Mouse (Mus musculus) hindbrain, embryonic 13.5 days (tissue): ENCODE data around the gene Manf. TPM values are rescaled to one million over a fixed set of nuclear protein-coding genes. Genes with fewer than 3 reads are reported as not detected.
A peak's percentile ranks its signal among the peaks of the same experiment; 100 is the strongest.

ENCODE experiments used
- ATAC-seq: fragments of 200-750 bp; cut with Nextera tagmentation; 2 replicates; pipeline ENCODE4 v1.8.0; 2017; ENCODE audit warnings: moderate TSS enrichment; ENCODE audit not compliant: low FRiP score
- H3K27ac ChIP-seq: fragments of 300-500 bp; sonication (generic); 2 replicates; pipeline ENCODE4 v1.5.1; 2015; ENCODE audit warnings: inconsistent platforms, mild to moderate bottlenecking, moderate library complexity
- H3K27me3 ChIP-seq: fragments of 300-500 bp; sonication (generic); 2 replicates; pipeline ENCODE4 v1.6.1; 2015; ENCODE audit warnings: mild to moderate bottlenecking, inconsistent platforms
- H3K36me3 ChIP-seq: fragments of 300-500 bp; sonication (generic); 2 replicates; pipeline ENCODE4 v1.6.1; 2015; ENCODE audit warnings: mild to moderate bottlenecking, inconsistent platforms
- H3K4me1 ChIP-seq: fragments of 300-500 bp; sonication (generic); replicated peaks from 2 replicates; pipeline ENCODE4 v1.6.1; 2015; ENCODE audit warnings: inconsistent platforms
- H3K4me2 ChIP-seq: fragments of 300-500 bp; sonication (generic); 2 replicates; pipeline ENCODE4 v1.6.1; 2015; ENCODE audit warnings: inconsistent platforms, mild to moderate bottlenecking, moderate library complexity
- H3K4me3 ChIP-seq: fragments of 300-500 bp; sonication (generic); 2 replicates; pipeline ENCODE4 v1.5.1; 2015; ENCODE audit warnings: mild to moderate bottlenecking, inconsistent platforms
- H3K9ac ChIP-seq: fragments of 300-500 bp; sonication (generic); 2 replicates; pipeline ENCODE4 v1.6.1; 2015; ENCODE audit warnings: mild to moderate bottlenecking, inconsistent platforms
- H3K9me3 ChIP-seq: fragments of 300-500 bp; sonication (generic); 2 replicates; pipeline ENCODE4 v1.6.1; 2016; ENCODE audit warnings: inconsistent platforms
- WGBS: fragments of 180-500 bp; shearing (Covaris S2); methylation state at CpG from one replicate; pipeline ENCODE4 v1.1.7; 2015; 5-methylcytosine and 5-hydroxymethylcytosine counted together
- polyA plus RNA-seq: library from polyadenylated mRNA; unstranded; fragments of >200 nt; fragmentation: Nextera tagmentation; extraction: Ambion mirVana; gene quantifications from 2 replicates; pipeline ENCODE4 v1.2.1, GENCODE M21; 2015

Gene Manf
- 174 and 190 TPM in 2 replicates for polyA plus RNA-seq

- peak; percentile 99 for ATAC-seq
- under 1% methylated on average over 59 of the region's 59 CpGs for WGBS
- peaks cover 51% of the 10 kb centered on the region for H3K36me3 ChIP-seq
These were observed at the start of gene Manf for GRCm38 (mm10) chr9:106891829-106892551. Gene Manf, minus strand, starts transcription at chr9:106891979.

GRCm38 (mm10) chr9:106934998-106935397, 43.2 kb upstream of the Manf start:
- 92% methylated on average over 1 of the region's 1 CpGs for WGBS
- H3K4me1 ChIP-seq: no peaks in the 10 kb centered on the region
- H3K9ac ChIP-seq: no peak overlapping the region
- peaks cover 63% of the 10 kb centered on the region for H3K36me3 ChIP-seq
- H3K4me2 ChIP-seq: no peak overlapping the region
- ATAC-seq: no peak
- H3K9me3 ChIP-seq: no peaks in the 10 kb centered on the region
- H3K27ac ChIP-seq: no peak overlapping the region
- no peaks in the 10 kb centered on the region for H3K27me3 ChIP-seq
- no peak overlapping the region for H3K4me3 ChIP-seq

More at GRCm38 (mm10) chr9:106891829-106892551, at the start of gene Manf:
- peaks cover 48% of the 10 kb centered on the region for H3K4me1 ChIP-seq
- peak within 1 kb of the TSS; percentile 96 for H3K9ac ChIP-seq
- H3K4me2 ChIP-seq: peak within 1 kb of the TSS; percentile 83
- H3K4me3 ChIP-seq: peak within 1 kb of the TSS; percentile 86
- no peaks in the 10 kb centered on the region for H3K9me3 ChIP-seq
- H3K27me3 ChIP-seq: no peaks in the 10 kb centered on the region
- peak within 1 kb of the TSS; percentile 93 for H3K27ac ChIP-seq

GRCm38 (mm10) chr9:106914878-106915277, 23.1 kb upstream of the Manf start:
- H3K27me3 ChIP-seq: no peaks in the 10 kb centered on the region
- H3K9me3 ChIP-seq: no peaks in the 10 kb centered on the region
- no peak overlapping the region for H3K4me3 ChIP-seq
- no peak for ATAC-seq
- no peak overlapping the region for H3K9ac ChIP-seq
- no peak overlapping the region for H3K27ac ChIP-seq
- H3K4me1 ChIP-seq: no peaks in the 10 kb centered on the region
- WGBS: 92% methylated on average over 6 of the region's 6 CpGs
- no peak overlapping the region for H3K4me2 ChIP-seq
- peaks cover 29% of the 10 kb centered on the region for H3K36me3 ChIP-seq

- Histone ChIP-seq H3K27me3 (no peaks in the 10 kb centered on the region), H3K9ac (no peak overlapping the region), H3K9me3 (no peaks in the 10 kb centered on the region), H3K27ac (no peak overlapping the region), H3K4me2 (no peak overlapping the region), H3K36me3 (peaks cover 31% of the 10 kb centered on the region), H3K4me3 (no peak overlapping the region), H3K4me1 (no peaks in the 10 kb centered on the region)
- no peak for ATAC-seq
- 33% methylated on average over 1 of the region's 1 CpGs for WGBS
These were observed 22.0 kb upstream of the Manf start for GRCm38 (mm10) chr9:106913759-106914158.

- Histone ChIP-seq H3K9me3 (no peaks in the 10 kb centered on the region), H3K27ac (no peak overlapping the region), H3K4me1 (no peaks in the 10 kb centered on the region), H3K27me3 (no peaks in the 10 kb centered on the region), H3K36me3 (peaks cover 49% of the 10 kb centered on the region), H3K4me2 (no peak overlapping the region), H3K4me3 (no peak overlapping the region), H3K9ac (no peak overlapping the region)
- no peak for ATAC-seq
- 85% methylated on average over 1 of the region's 1 CpGs for WGBS
These were observed 19.8 kb upstream of the Manf start for GRCm38 (mm10) chr9:106911624-106912023.

GRCm38 (mm10) chr9:106908715-106909114, 16.9 kb upstream of the Manf start:
- H3K9me3 ChIP-seq: no peaks in the 10 kb centered on the region
- no peaks in the 10 kb centered on the region for H3K27me3 ChIP-seq
- H3K4me1 ChIP-seq: no peaks in the 10 kb centered on the region
- H3K9ac ChIP-seq: no peak overlapping the region
- H3K4me3 ChIP-seq: no peak overlapping the region
- 66% methylated on average over 5 of the region's 5 CpGs for WGBS
- H3K4me2 ChIP-seq: no peak overlapping the region
- ATAC-seq: no peak
- no peak overlapping the region for H3K27ac ChIP-seq
- peaks cover 50% of the 10 kb centered on the region for H3K36me3 ChIP-seq

GRCm38 (mm10) chr9:106908174-106908573, 16.4 kb upstream of the Manf start:
- H3K9me3 ChIP-seq: no peaks in the 10 kb centered on the region
- H3K27ac ChIP-seq: no peak overlapping the region
- no peaks in the 10 kb centered on the region for H3K27me3 ChIP-seq
- no peak overlapping the region for H3K9ac ChIP-seq
- no peaks in the 10 kb centered on the region for H3K4me1 ChIP-seq
- no peak for ATAC-seq
- WGBS: 85% methylated on average over 3 of the region's 3 CpGs
- H3K36me3 ChIP-seq: peaks cover 50% of the 10 kb centered on the region
- no peak overlapping the region for H3K4me2 ChIP-seq
- no peak overlapping the region for H3K4me3 ChIP-seq

- Histone ChIP-seq H3K9me3 (no peaks in the 10 kb centered on the region), H3K9ac (no peak overlapping the region), H3K27me3 (no peaks in the 10 kb centered on the region), H3K27ac (no peak overlapping the region), H3K36me3 (peaks cover 49% of the 10 kb centered on the region), H3K4me3 (no peak overlapping the region), H3K4me1 (no peaks in the 10 kb centered on the region), H3K4me2 (no peak overlapping the region)
- ATAC-seq: no peak
- 91% methylated on average over 8 of the region's 8 CpGs for WGBS
These were observed 14.8 kb upstream of the Manf start for GRCm38 (mm10) chr9:106906597-106906996.

- no peak for ATAC-seq
These were observed 12.0 kb upstream of the Manf start for GRCm38 (mm10) chr9:106903791-106904134.

GRCm38 (mm10) chr9:106903099-106903790, 11.5 kb upstream of the Manf start:
- no peaks in the 10 kb centered on the region for H3K9me3 ChIP-seq
- H3K4me1 ChIP-seq: no peaks in the 10 kb centered on the region
- 77% methylated on average over 4 of the region's 4 CpGs for WGBS
- H3K9ac ChIP-seq: no peak overlapping the region
- H3K27me3 ChIP-seq: no peaks in the 10 kb centered on the region
- H3K4me3 ChIP-seq: no peak overlapping the region
- ATAC-seq: no peak
- H3K36me3 ChIP-seq: peaks cover 67% of the 10 kb centered on the region
- H3K27ac ChIP-seq: no peak overlapping the region
- no peak overlapping the region for H3K4me2 ChIP-seq

More at GRCm38 (mm10) chr9:106903791-106904134, 12.0 kb upstream of the Manf start:
- Histone ChIP-seq H3K4me1 (no peaks in the 10 kb centered on the region), H3K9me3 (no peaks in the 10 kb centered on the region), H3K4me3 (no peak overlapping the region), H3K27ac (no peak overlapping the region), H3K36me3 (peaks cover 66% of the 10 kb centered on the region), H3K27me3 (no peaks in the 10 kb centered on the region), H3K9ac (no peak overlapping the region), H3K4me2 (no peak overlapping the region)
- WGBS: 12% methylated on average over 1 of the region's 1 CpGs

- H3K27ac ChIP-seq: no peak overlapping the region
- no peak overlapping the region for H3K9ac ChIP-seq
- no peak overlapping the region for H3K4me3 ChIP-seq
- H3K9me3 ChIP-seq: no peaks in the 10 kb centered on the region
- no peak overlapping the region for H3K4me2 ChIP-seq
- ATAC-seq: no peak
- no peaks in the 10 kb centered on the region for H3K27me3 ChIP-seq
- H3K36me3 ChIP-seq: peaks cover 60% of the 10 kb centered on the region
- WGBS: 93% methylated on average over 7 of the region's 7 CpGs
- H3K4me1 ChIP-seq: no peaks in the 10 kb centered on the region
These were observed 9.8 kb upstream of the Manf start for GRCm38 (mm10) chr9:106901596-106901995.

GRCm38 (mm10) chr9:106898901-106899300, 7.1 kb upstream of the Manf start:
- Histone ChIP-seq H3K4me1 (no peaks in the 10 kb centered on the region), H3K4me2 (no peak overlapping the region), H3K9me3 (no peaks in the 10 kb centered on the region), H3K27me3 (no peaks in the 10 kb centered on the region), H3K36me3 (peaks cover 73% of the 10 kb centered on the region), H3K9ac (no peak overlapping the region), H3K27ac (no peak overlapping the region), H3K4me3 (no peak overlapping the region)
- 94% methylated on average over 1 of the region's 1 CpGs for WGBS
- no peak for ATAC-seq

- peaks cover 36% of the 10 kb centered on the region for H3K4me1 ChIP-seq
- H3K9ac ChIP-seq: peak overlapping the region; percentile 61
- H3K27ac ChIP-seq: no peak overlapping the region
- H3K4me2 ChIP-seq: peak overlapping the region; percentile 67
- H3K27me3 ChIP-seq: no peaks in the 10 kb centered on the region
- no peak for ATAC-seq
- WGBS: 57% methylated on average over 3 of the region's 3 CpGs
- peaks cover 50% of the 10 kb centered on the region for H3K36me3 ChIP-seq
- H3K9me3 ChIP-seq: no peaks in the 10 kb centered on the region
- H3K4me3 ChIP-seq: 0 out of 2 replicates have a peak overlapping the region, but pooled peaks have one; percentile 9
These were observed 1.5 kb upstream of the Manf start for GRCm38 (mm10) chr9:106893327-106893726.
